Mouse (Mus musculus) layer of hippocampus, adult 9-11 months (tissue): ENCODE measurements around the gene Mrs2.
A peak's percentile ranks its signal among the peaks of the same experiment; 100 is the strongest.

Experiments used
- DNase-seq: peaks from one replicate; pipeline ENCODE4 v3.0.0; 2022

The Mrs2 gene

DNA sequence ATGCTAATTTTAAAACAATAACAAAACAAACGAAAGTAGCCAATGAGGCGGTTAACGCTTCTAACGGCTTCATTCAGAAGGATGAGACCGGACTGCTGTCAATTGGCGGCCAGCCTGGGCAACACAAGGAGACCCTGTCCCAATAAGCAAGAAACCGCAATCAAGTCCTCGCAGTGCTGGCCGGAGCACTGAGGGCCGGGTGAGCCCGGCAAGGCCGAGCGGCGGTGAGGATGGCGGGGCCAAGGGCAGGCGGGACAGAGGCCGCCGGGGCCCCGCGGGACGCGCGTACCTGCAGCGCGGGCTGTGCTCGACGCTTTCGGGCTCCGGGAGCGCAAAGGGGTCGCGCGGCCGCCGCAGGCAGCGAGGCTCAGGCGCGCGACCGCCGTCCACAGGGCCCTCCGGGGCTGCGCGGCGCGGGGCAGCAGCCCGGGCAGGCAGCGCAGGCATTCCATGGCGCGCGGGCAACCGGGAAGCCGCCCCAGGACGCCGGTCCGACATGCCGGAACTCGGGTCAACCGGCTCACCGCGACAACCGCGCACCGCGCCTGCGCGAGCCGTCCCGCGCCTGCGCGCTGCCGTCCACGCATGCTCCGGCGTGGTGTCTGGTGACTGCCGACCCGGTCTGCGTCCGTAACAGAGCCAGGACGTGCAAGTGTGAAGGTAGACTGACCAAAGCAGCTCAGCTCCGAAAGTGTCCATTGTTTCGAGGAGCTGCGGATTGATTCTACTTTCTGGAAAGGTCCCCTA, at the start of gene Mrs2:
Gene Mrs2, minus strand, starts transcription at position 587 of the 747 bp plus-strand sequence.
- DNase-seq, result peak; percentile 88

DNA sequence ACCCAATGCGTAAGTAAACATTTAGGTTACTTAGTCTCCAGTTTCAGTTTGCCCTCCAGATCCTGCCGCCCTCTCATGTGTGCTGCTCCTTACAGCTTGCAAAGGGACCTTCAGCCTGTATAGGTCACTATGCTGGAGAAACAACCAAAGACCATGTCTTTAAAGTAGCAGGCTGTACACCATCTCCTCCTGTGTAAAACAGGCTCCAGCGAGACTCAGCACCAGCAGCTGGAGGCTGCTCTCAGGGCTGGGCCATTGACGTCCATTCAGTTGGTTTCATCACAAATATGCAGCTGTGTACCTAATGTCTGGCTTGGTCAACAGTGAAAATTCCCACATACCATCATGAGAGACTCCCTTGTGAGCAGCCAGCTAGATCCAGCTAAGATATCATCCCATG, 49.6 kb upstream of the Mrs2 start:
- no peak for DNase-seq

DNA sequence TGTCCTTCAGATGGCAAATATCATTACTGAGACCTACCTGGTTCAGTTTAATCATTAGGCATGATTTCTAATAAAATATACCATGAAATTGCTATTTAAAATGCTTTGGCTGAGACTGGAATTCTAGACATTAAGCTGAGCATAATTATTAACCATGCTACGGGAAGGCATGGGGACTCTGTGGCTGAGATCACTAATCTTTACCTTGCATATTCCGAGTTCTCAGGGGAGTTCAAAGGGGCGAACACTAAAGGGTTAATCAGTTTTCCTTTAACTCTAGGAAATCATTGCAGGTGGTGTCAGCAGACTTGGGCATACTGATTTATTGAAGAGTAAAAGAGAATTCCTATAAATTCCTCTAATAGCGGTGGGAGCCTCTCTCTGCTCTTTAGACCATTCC, 47.0 kb upstream of the Mrs2 start:
- no peak for DNase-seq

DNA sequence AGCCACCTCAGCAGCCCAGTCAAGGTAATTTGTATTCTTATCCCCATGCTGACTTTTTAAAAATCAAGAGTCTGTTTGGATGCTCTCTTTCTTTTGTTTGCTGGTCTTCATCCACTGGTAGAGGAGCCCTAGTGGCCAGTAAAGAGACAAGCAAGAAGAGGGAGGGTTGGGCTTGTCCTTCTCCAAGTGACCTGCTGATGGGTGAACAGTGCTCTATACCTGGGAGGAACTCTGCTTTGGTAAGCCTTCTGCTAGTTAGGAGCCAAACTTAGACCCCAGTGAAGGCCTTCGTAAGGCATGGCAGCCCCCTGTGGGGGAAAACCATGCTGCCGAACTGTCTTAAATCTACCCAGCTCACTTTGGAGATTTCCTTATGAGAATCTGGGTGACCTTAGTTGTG, 46.5 kb upstream of the Mrs2 start:
- no peak for DNase-seq

DNA sequence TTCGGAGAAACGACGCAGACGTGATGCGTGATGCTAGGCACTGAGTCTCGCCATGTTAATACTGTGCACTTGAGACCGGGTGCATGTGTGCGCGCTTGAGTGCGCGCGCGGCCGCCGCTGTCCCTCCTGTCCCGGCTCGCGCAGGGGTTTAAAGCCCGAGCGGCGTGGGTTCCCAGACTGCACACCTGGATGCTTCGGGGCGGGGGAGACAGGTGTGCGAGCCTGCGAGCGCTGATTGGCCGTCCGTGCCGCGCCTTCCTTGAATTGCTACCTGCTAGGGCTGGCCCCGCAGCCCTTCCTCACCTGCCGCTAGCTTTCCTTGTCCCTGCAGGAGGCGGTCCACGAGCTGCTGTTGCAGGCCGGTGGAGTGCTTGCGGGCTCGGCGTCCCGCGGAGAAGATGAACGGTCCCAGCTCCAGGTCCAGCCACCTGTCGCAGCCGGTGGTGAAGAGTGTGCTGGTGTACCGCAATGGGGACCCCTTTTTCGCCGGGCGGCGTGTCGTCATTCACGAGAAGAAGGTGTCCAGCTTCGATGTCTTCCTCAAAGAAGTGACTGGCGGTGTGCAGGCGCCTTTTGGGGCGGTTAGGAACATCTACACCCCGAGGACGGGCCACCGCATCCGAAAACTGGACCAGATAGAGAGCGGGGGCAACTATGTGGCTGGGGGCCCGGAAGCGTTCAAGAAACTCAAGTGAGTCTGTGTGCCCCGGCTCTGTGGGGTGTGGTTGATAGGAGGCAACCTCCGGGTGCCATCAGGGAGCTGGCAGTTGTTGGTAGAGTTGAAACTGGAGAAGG, 35.9 kb upstream of the Mrs2 start, which contains the start of gene Dcdc2a:
Gene Dcdc2a, plus strand, starts transcription at position 132 of the 795 bp plus-strand sequence.
- DNase-seq, result peak; percentile 7

DNA sequence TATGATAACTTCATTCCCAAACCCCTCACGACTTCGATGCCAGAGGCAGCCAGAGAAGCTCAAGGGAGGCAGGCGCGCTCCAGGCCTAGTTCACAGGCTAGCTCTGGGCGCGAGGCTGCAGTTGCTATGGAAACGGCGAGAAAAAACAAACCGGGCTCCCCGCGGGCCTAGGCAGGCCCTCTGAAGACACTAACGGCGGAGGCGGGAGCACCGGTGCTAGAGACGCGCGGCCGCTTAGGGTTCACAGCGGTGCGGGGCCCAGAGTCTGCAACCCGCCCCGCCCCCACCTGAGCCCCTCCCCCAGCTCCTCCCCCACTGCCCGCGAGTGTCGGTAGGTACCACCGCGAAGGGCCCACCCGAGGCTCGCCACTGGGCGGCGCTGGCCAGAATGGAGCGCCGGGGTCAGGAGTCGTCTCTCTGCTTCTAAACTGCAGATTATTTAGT, 35.0 kb upstream of the Mrs2 start:
- DNase-seq, result peak; percentile 72

DNA sequence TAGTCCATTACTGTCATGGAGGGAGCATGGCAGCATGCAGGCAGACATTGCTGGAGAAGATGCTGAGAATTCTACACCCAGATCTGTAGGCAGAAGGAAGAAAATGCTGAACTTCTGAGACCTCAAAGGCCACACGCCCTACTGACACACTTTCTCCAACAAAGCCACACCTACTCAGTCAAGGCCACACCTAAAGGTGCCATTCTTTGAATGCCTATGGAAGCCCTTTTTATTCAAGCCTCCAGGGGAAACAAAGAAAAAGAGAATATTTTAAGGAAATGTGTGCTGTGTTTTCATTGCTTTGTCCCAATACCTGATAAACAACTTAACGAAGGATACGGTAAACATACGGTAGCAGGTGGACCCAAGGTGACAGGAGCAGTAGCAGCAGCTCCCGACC, 32.5 kb upstream of the Mrs2 start:
- DNase-seq, result no peak

DNA sequence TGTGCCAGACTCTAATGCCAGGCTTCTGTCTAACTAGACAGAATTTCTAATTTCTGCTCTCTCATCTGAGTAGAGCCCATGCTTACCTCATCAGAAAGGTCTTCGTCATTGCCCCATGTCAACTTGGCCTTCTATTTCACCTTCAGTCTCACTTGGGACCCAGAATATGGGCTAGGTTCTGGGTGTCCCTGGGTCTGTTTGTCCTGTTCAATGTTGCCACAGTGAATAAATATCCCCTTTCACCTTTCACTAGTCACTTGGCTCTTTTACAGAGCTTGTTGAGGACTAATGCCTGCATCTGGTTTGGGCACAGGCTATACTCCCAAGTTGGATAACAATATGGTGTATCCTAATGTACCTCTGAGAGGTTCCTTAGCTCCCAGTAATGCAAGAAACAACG, 19.3 kb upstream of the Mrs2 start:
- DNase-seq, result no peak

DNA sequence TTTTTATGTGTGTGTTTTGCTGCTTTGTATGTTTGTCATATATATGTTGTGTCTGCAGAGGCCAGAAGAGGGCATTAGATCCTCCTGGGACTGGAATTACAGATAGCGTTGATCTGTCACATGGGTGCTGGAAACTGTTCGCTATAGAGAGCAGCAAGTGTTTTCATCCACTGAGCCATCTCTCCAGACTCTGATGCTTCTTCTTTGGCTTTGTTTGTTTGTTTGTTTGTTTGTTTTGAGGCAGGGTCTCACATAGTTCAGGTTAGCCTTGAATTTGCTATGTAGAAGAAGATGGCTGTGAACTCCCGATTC, 6.9 kb upstream of the Mrs2 start:
- no peak for DNase-seq

DNA sequence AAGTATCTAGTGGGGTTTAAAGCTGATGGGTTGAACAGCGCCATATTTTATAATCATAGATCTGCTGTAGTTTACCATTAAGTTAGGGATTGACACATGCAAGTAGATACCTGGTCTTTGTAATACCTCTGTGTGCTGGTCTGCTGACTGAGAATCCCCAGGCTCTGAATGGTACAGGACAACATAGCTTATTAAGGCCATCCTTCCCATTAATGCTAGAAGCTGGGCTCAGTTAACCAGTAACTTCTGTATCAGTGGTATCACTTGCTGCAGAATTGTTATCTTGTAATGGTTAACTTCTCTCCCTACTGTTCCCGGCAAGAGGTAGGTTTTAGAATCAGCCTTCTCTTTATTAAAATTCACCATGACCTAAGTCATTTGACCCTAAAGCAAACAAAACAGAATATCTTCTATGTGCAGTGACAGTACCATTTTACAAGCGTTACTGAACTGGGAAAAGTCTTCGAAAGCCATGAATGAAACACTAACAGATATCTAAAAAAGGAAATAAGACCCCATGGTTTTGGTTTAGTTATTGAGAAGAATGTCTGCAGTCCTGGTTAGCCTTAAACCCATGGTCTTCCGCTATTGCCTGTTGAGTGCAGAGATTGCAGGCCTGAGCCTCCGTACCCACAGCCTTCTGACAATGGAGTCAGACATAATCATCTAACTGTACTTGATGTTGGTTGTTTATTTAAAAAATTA, 6.4 kb upstream of the Mrs2 start:
- DNase-seq, result no peak

DNA sequence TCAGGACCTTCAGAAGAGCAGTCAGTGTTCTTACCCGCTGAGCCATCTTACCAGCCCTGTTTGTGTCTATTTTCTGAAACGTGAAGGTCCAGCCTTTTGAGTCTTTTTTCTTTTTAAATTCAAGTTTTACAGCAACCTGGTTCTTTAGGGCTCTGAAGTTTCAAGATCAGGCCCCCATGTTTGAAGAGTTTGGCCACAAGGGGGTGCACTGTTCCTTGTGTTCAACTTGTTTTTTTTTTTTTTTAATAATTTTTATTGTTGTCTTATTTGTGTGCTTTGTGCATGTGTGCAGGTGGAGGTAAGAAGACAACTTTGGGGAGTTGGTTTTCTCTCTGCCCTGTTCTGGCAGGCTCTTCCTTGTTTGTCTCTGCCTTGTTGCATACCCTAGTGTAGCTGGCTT, 4.5 kb upstream of the Mrs2 start:
- no peak for DNase-seq

DNA sequence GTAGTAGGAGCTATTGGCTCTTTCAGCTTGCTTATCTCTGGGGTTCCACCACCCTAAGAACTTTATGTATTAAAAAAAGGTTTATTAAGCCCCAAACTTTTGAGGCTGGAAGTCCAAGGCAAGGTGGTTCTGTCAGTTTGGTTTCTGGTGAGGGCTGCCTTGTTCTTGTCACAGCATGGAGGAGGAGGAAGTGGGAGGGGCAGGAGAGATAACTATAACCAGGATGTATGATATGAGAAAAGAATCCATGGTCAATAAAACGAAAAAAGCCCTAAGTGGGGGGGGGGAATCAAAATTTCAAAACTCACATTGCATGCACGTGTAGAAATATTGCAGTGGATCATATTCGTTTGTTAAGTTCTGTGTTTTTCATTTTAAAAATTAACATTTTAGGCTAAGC, 3.0 kb upstream of the Mrs2 start:
- DNase-seq, result no peak

DNA sequence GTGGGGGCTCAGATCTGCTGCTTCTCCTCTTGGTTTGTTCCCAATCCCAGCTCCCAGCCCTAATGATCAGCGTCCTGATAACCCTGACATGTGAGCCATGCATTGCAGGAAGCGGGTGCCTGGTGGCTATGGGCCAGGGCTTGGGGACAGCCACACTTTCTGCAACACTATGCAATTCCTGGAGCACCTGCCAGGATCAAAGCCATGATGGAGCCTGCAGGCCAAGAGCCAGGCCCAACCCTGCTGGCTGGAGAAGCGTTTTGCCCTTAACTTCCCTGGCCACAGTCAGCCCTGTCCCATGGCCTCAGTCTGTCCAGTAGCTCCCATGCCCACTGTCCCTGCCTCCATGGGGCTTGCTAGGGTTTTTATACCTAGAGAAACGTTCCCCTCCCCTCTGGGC, 2.2 kb upstream of the Mrs2 start:
- DNase-seq, result no peak

DNA sequence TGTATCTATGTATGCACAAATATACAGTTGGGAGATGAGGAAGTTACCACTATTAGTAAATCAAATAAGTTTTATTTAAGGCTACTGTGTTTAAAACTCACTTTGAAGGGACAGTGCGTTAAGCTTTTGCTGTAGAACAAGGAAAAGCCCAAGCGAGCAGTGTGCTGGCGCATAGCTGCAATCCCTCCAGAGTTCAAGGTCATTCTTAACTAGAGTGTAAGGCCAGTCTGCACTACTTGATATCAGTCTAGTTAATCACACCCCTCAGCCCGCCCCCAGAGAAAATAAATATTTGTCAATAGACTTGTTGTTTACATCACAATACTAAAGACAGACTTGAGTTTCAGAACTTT, 337 bp upstream of the Mrs2 start:
- no peak for DNase-seq

DNA sequence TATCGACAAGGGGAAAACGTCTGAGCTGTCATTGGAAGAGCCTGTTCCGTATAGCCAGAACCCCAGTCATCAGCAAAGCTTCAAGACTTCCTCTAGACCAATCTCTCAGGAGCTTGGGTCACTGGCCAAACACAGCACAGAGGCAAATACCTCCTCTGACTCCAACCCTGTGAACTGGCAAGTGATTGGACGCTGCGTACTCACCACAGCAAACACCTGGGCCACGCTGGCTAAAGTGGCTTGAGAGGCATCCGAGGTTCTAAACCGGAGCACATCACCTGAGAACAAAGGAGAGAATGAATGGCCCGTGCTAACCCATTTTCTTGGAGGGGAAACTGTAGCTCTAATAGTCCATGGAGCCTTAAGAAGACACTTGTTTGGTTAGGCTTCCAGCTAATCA, 1.9 kb downstream of the Mrs2 start:
- no peak for DNase-seq

DNA sequence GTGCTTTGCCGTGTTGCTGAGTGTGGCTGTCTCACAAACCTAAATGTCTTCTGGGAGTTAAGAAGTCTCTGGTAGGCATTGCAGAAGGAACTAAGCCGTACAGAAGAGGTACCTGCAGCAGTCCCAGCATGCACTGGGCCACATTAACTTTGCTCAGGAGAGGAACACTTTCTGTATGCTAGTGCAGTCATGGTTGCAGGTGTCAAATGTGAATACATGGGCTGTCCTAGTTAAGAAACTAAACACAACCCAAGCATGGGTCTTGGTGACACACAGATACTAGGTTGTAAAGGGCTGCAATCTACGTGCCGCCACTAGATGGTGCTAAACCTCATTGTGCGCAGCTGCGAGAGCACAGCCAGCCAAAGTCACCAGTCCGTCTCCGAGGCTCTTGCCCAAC, 13.1 kb downstream of the Mrs2 start:
- no peak for DNase-seq

DNA sequence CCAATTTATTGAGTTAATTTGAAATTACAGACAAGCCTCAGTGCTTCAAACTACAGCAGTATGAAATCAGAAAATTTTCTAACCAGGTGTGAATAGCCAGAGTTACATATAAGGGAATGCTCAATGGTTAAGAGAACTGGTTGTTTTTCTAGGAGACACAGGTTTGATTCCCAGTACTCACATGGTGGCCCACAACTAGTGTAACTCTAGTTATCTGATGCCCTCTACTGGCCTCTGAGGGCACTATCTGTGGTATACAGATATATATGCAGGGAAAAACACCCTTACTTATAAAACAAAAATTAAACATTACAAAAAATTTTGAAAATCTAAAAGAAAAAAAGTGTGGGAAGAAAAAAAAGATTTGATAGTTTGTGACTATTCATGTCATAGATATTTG, 17.2 kb downstream of the Mrs2 start:
- DNase-seq, result peak; percentile 1

DNA sequence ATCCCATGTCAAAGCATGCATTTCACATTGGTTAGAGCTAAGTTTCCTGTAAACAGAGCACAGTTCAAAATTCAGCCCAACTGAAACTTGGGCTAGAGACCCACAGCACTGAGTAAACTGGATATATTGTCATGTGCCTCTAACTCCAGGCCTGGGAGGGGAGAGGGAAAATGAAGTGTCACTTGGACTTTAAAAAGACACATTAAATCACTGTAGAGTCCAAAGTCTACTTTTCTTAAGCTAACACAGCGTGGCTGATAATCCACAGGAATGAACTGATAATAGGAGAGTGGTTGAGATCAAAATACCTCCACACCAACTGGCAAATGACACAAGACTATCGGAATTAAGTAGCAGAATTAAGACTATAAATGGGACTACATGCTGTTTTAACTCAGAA, 20.6 kb downstream of the Mrs2 start:
- DNase-seq, result no peak

DNA sequence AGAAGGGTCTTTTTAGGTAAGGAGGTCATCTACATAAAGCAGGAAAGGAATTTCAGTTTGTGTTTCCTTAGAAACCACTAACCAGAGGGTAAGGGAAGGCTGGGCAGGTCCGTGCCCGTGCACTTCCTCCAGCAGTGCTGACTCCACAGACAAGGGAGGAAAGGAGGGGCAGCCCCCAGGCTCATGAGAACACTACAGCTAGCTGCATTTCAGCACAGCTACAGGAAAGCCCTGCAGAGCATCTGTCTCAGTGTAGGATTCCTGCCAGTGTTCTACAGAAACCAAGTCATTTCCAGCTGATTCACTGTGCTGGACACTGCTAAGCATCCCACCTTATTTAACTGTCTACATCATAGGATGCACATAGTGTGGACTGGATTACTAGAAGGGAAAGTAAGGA, 27.0 kb downstream of the Mrs2 start:
- no peak for DNase-seq

DNA sequence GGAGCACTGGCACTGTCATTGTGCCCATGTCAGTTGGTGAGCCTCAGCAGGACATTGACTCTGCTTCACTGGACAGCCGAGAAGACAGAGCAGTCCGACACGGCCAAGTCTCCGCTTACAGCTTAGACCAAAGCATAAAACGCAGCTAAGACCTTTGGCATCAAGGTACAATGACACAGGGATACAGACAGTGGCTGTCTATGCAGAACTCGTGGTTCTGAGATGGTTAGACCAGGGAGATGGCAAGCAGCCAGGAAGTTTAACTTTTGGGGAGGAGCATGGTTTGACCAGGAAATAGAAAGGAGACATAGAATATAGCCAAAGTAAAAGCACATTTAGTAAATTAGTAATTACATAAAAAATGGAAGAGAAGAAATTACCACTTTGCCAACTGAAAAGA, 31.2 kb downstream of the Mrs2 start:
- DNase-seq, result no peak

DNA sequence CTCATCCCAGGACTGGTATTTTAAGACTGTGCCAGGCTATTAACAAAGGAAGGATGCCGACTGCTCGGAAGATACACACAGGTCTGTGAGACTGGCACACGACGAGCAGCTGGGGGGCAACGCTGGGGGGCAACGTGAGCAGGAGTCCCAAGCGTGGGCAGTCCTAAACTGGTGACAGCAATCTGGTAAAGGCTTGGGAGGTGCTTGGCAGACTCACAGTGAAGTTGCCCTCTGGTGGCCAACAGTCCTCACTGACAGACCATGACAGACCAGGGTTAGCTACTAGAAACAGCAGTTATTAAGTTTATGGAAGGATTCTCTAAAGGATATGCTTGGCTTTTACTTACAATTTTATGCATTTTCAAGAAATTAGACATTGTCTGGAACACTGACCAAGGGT, 31.8 kb downstream of the Mrs2 start:
- DNase-seq, result peak; percentile 52

DNA sequence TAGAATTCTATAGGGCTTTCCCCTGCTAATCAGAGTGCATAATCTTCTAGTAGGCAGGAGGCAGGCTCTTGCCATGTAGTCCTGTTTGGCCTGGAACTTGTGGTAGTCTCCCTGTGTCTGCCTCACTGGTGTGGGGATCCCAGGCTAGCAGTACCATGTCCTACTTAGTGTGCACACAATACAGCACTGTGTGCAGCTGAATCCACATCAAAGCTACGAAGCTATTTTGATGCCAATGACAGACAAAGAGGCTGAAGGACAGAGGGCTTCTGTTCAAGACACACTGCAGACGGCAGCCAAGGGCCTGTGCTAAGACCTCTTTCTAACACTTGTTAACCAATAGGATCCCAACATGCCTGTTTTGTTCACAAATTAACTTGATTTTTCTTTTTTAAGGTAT, 34.7 kb downstream of the Mrs2 start:
- peak; percentile 84 for DNase-seq

DNA sequence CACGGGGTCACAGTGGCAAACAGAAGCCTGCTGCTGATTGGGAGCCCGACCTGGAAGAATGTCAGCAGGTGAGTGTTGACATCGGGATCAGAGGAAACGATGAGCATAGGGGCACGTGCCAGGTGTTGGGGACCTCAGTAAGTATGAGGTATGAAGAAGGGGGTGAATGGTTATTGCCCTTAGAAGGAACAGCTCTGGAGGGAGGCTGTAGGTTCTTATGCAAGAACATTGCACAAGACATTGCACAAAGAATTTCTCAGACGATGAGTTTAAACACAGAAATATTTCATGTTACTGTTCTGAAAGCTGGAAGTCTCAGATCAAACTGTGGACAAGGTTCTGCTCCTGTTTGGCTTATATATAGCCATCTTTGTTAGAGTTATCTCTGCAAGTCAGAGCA, 39.1 kb downstream of the Mrs2 start:
- DNase-seq, result no peak

DNA sequence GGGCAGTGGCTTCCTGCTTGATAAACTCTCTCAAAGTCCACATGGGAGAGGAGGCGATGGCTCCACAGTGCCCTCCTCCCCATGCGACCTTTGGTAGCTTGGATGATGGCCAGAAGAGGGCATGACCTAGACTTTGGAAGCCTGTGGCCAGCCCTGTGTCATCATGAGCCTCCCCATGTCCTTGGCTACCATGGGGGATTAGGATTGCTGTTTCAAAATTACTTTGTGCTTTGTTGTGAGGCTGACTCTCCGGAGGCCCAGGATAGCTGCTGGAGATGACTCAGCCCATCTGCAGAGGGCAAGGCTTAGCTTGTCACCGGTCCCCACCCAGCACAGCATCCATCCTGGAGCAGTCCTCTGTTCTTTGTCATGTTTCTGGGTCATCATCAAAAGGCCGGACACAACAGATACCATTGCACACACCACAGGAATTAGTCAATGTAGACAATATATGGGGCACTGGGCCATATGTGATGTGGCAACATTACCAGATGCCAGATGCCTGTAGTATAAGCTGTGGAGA, 42.3 kb downstream of the Mrs2 start:
- DNase-seq, result peak; percentile 21
